Comparison of ENCODE assay signal across 12 mouse cellular contexts in genomic region chr4:133873926-133874864, GRCm38 (mm10). TPM values are rescaled to one million over a fixed set of nuclear protein-coding genes. Genes with fewer than 3 reads are reported as not detected.
DNase-seq lines count a peak whose midpoint lies in the region; ATAC-seq and TF ChIP-seq lines count a peak whose summit lies in the region.
"Had no signal": no experiment of that assay in that cellular context is flagged by ENCODE, and none has a peak within 500 bp of the region (broad histone marks: within the 10 kb centered on the region; RNA-seq: fewer than 3 reads in every experiment).

No protein-coding gene starts in this region.

- no peak for TF ChIP-seq EP300 in stomach, postnatal 0 days (optimal IDR thresholded peaks at IDR 0.05)

- ATAC-seq in stomach, embryonic 15.5 days (ENCODE audit: insufficient read depth, low FRiP score, low read depth): no peak
- no peak for ATAC-seq in stomach, postnatal 0 days (ENCODE audit: low FRiP score, low TSS enrichment)
- ATAC-seq in liver, embryonic 13.5 days (ENCODE audit: low read depth): peak; percentile 69

- H3K4me3 ChIP-seq in stomach, embryonic 15.5 days (replicated peaks): 0 out of 2 replicates have a peak overlapping the region, but pooled peaks have one; percentile 8
- H3K4me3 ChIP-seq in stomach, postnatal 0 days (ENCODE audit: low read depth, low read length): no peak overlapping the region
- H3K4me3 ChIP-seq in liver, embryonic 13.5 days (replicated peaks): peak overlapping the region; percentile 67
- H3K4me3 ChIP-seq: limb, embryonic 15.5 days; myocyte had no signal

- H3K27me3 ChIP-seq in stomach, embryonic 15.5 days (replicated peaks): no peaks in the 10 kb centered on the region
- H3K27me3 ChIP-seq in stomach, postnatal 0 days (ENCODE audit: control insufficient read depth, insufficient read depth, low read length): no peaks in the 10 kb centered on the region
- no peaks in the 10 kb centered on the region for H3K27me3 ChIP-seq in liver, embryonic 13.5 days
- H3K27me3 ChIP-seq: limb, embryonic 15.5 days had no signal

- no peak overlapping the region for H3K4me2 ChIP-seq in stomach, embryonic 15.5 days
- H3K4me2 ChIP-seq in stomach, postnatal 0 days (replicated peaks; ENCODE audit: low read depth): no peak overlapping the region
- H3K4me2 ChIP-seq in liver, embryonic 13.5 days: peak overlapping the region; percentile 76
- H3K4me2 ChIP-seq: limb, embryonic 15.5 days had no signal

- H3K27ac ChIP-seq in stomach, embryonic 15.5 days: peak overlapping the region; percentile 44
- H3K27ac ChIP-seq in stomach, postnatal 0 days (replicated peaks): no peak overlapping the region
- peak overlapping the region; percentile 95 for H3K27ac ChIP-seq in liver, embryonic 13.5 days
- H3K27ac ChIP-seq: limb, embryonic 15.5 days had no signal

- H3K4me1 ChIP-seq in stomach, embryonic 15.5 days: peaks cover 4% of the 10 kb centered on the region; the same call in 1 of the 2 replicates
- H3K4me1 ChIP-seq in stomach, postnatal 0 days (replicated peaks; ENCODE audit: control insufficient read depth, insufficient read depth): no peaks in the 10 kb centered on the region
- H3K4me1 ChIP-seq in liver, embryonic 13.5 days (replicated peaks): peaks cover 90% of the 10 kb centered on the region

- H3K36me3 ChIP-seq in stomach, embryonic 15.5 days: 0 out of 2 replicates have a peak, but pooled peaks cover 7% of the 10 kb centered on the region
- H3K36me3 ChIP-seq in stomach, postnatal 0 days (ENCODE audit: control insufficient read depth, insufficient read depth, low read length): no peaks in the 10 kb centered on the region; the same call in 1 of the 2 replicates
- peaks cover 29% of the 10 kb centered on the region for H3K36me3 ChIP-seq in liver, embryonic 13.5 days

- H3K9ac ChIP-seq in stomach, embryonic 15.5 days: no peak overlapping the region
- H3K9ac ChIP-seq in stomach, postnatal 0 days (ENCODE audit: low read length): no peak overlapping the region
- peak overlapping the region; percentile 77 for H3K9ac ChIP-seq in liver, embryonic 13.5 days
- H3K9ac ChIP-seq: limb, embryonic 15.5 days had no signal

- WGBS in stomach, embryonic 15.5 days: 75% methylated on average over 17 of the region's 17 CpGs
- WGBS in stomach, postnatal 0 days: 76% methylated on average over 17 of the region's 17 CpGs
- WGBS in liver, embryonic 13.5 days (ENCODE audit: insufficient replicate concordance): 19% methylated on average over 17 of the region's 17 CpGs

- DNase-seq in cerebellum, adult 9-11 months: peak; percentile 35
- no peak for DNase-seq in cerebellum, adult 9-10 months
- no peak for DNase-seq in stomach, postnatal 0 days (ENCODE audit: low spot score)
- no peak for DNase-seq in liver, embryonic 13.5 days
- no peak for DNase-seq in ovary, postnatal 10 days (ENCODE audit: low spot score)
- DNase-seq in frontal cortex, postnatal 10 days (ENCODE audit: low spot score in 2 of 2): no peak
- DNase-seq in left cerebral cortex, postnatal 25 days (ENCODE audit: low spot score in 2 of 2): no peak
- DNase-seq: cerebellum, adult 8-10 months; kidney, postnatal 36 days had no signal

- no peak for TF ChIP-seq CTCF in stomach, postnatal 0 days (IDR thresholded peaks at IDR 0.05; ENCODE audit: low read depth)

- no peaks in the 10 kb centered on the region for H3K9me3 ChIP-seq in stomach, embryonic 15.5 days
- H3K9me3 ChIP-seq in stomach, postnatal 0 days (ENCODE audit: control insufficient read depth, low read length): no peaks in the 10 kb centered on the region
- H3K9me3 ChIP-seq in liver, embryonic 13.5 days (replicated peaks): no peaks in the 10 kb centered on the region
- H3K9me3 ChIP-seq: limb, embryonic 15.5 days had no signal

- intact Hi-C loops in left cerebral cortex, postnatal 25 days (cut with DNase I): no loop called here

RNA-seq across cellular contexts. Expression of gene Rps6ka1, which starts 13.4 kb away (rescaled TPM):
- 73.4 and 76.4 TPM in 2 replicates for polyA plus RNA-seq in stomach, embryonic 15.5 days (2015; fragmentation: Nextera tagmentation; extraction: Ambion mirVana)
- polyA plus RNA-seq in stomach, postnatal 0 days (2015; fragmentation: Nextera tagmentation; extraction: Ambion mirVana): 45.5 and 46.0 TPM in 2 replicates
- polyA plus RNA-seq in liver, embryonic 13.5 days (2015; fragmentation: Nextera tagmentation; extraction: Ambion mirVana): 50.3 and 54.2 TPM in 2 replicates
- 10 to 100 TPM; 13.1 to 14.1 TPM for total RNA-seq in left cerebral cortex, postnatal 25 days (2021)
